ENCODE assay signal across 19 mouse cellular contexts in the genomic region with DNA sequence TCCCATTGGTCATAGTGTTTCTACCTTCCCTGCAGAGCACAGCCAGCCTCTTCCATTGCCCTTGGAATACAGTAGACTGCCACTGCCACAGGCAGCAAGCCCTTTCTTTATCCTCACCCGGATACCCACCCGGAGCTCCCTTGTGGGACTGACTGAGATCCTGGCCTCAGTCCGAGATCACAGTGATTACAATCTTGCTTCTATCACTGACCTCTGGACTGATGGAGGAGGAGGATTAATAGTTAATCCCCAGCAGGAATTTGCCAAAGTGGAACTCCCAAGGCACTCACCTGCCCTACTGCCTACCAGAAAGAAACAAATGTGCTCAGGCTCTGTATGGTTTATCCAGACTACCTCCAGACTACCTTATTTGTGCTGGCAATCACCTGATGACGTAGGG. TPM values are rescaled to one million over a fixed set of nuclear protein-coding genes. Genes with fewer than 3 reads are reported as not detected.
A peak's percentile ranks its signal among the peaks of the same experiment; 100 is the strongest.
DNase-seq lines count a peak whose midpoint lies in the region; ATAC-seq and TF ChIP-seq lines count a peak whose summit lies in the region.
"Had no signal": no experiment of that assay in that cellular context is flagged by ENCODE, and none has a peak within 500 bp of the region (broad histone marks: within the 10 kb centered on the region; RNA-seq: fewer than 3 reads in every experiment).

No protein-coding gene starts in this region.

- no peak for ATAC-seq in midbrain, embryonic 11.5 days (ENCODE audit: low FRiP score)
- ATAC-seq in midbrain, embryonic 14.5 days (ENCODE audit: low FRiP score, low TSS enrichment): no peak
- ATAC-seq in liver, postnatal 0 days: peak; percentile 41
- no peak for ATAC-seq in neural tube, embryonic 15.5 days (ENCODE audit: low FRiP score)
- ATAC-seq: forebrain, postnatal 0 days; Patski had no signal

- no peak overlapping the region for H3K4me2 ChIP-seq in midbrain, embryonic 11.5 days
- no peak overlapping the region for H3K4me2 ChIP-seq in midbrain, embryonic 14.5 days (ENCODE audit: low read length)
- peak overlapping the region; percentile 74 for H3K4me2 ChIP-seq in liver, postnatal 0 days (ENCODE audit: low read depth, low read length)
- H3K4me2 ChIP-seq in neural tube, embryonic 15.5 days: no peak overlapping the region
- H3K4me2 ChIP-seq: hindbrain, embryonic 15.5 days; neural tube, embryonic 12.5 days had no signal

- H3K4me1 ChIP-seq in midbrain, embryonic 11.5 days (ENCODE audit: control insufficient read depth, insufficient read depth, low read length): peaks cover 2% of the 10 kb centered on the region; the same call in 1 of the 2 replicates
- H3K4me1 ChIP-seq in midbrain, embryonic 14.5 days (ENCODE audit: control insufficient read depth, insufficient read depth, low read length): 0 out of 2 replicates have a peak, but pooled peaks cover 3% of the 10 kb centered on the region
- peaks cover 22% of the 10 kb centered on the region for H3K4me1 ChIP-seq in liver, postnatal 0 days (ENCODE audit: insufficient read depth)
- H3K4me1 ChIP-seq in neural tube, embryonic 15.5 days: peaks cover 6% of the 10 kb centered on the region; the same call in 1 of the 2 replicates

- H3K4me3 ChIP-seq in midbrain, embryonic 11.5 days (ENCODE audit: low read depth, low read length): no peak overlapping the region
- no peak overlapping the region for H3K4me3 ChIP-seq in midbrain, embryonic 14.5 days (replicated peaks; ENCODE audit: low read depth, low read length)
- H3K4me3 ChIP-seq in liver, postnatal 0 days (ENCODE audit: low read depth, low read length): no peak overlapping the region
- no peak overlapping the region for H3K4me3 ChIP-seq in neural tube, embryonic 15.5 days (replicated peaks)
- H3K4me3 ChIP-seq: heart, adult 2 months; hindbrain, embryonic 15.5 days; neural tube, embryonic 12.5 days had no signal

- no peaks in the 10 kb centered on the region for H3K9me3 ChIP-seq in midbrain, embryonic 11.5 days (ENCODE audit: control insufficient read depth, low read length)
- H3K9me3 ChIP-seq in midbrain, embryonic 14.5 days (ENCODE audit: control insufficient read depth, low read length): no peaks in the 10 kb centered on the region
- no peaks in the 10 kb centered on the region for H3K9me3 ChIP-seq in liver, postnatal 0 days (ENCODE audit: low read length)
- H3K9me3 ChIP-seq in neural tube, embryonic 15.5 days (replicated peaks): no peaks in the 10 kb centered on the region
- H3K9me3 ChIP-seq: hindbrain, embryonic 15.5 days; neural tube, embryonic 12.5 days had no signal

- TF ChIP-seq CTCF in liver, postnatal 0 days (IDR thresholded peaks at IDR 0.05; ENCODE audit: low read depth): no peak

- no peak for TF ChIP-seq EP300 in liver, postnatal 0 days (IDR thresholded peaks at IDR 0.05; ENCODE audit: low read depth)

- H3K27ac ChIP-seq in midbrain, embryonic 11.5 days (ENCODE audit: low read depth, low read length): no peak overlapping the region
- no peak overlapping the region for H3K27ac ChIP-seq in midbrain, embryonic 14.5 days (replicated peaks; ENCODE audit: low read depth, low read length)
- peak overlapping the region; percentile 96 for H3K27ac ChIP-seq in liver, postnatal 0 days (ENCODE audit: low read depth)
- no peak overlapping the region for H3K27ac ChIP-seq in neural tube, embryonic 15.5 days (replicated peaks)
- H3K27ac ChIP-seq: heart, adult 2 months; hindbrain, embryonic 15.5 days; neural tube, embryonic 12.5 days had no signal

- H3K27me3 ChIP-seq in midbrain, embryonic 11.5 days (ENCODE audit: control insufficient read depth, insufficient read depth, low read length): peaks cover 13% of the 10 kb centered on the region
- peaks cover 13% of the 10 kb centered on the region for H3K27me3 ChIP-seq in midbrain, embryonic 14.5 days (ENCODE audit: control insufficient read depth, insufficient read depth, low read length)
- peaks cover 9% of the 10 kb centered on the region; the same call in 1 of the 2 replicates for H3K27me3 ChIP-seq in liver, postnatal 0 days (ENCODE audit: insufficient read depth, low read length)
- H3K27me3 ChIP-seq in neural tube, embryonic 15.5 days (replicated peaks): peaks cover 17% of the 10 kb centered on the region
- H3K27me3 ChIP-seq: Patski had no signal

- H3K9ac ChIP-seq in midbrain, embryonic 11.5 days (ENCODE audit: low read length): no peak overlapping the region
- H3K9ac ChIP-seq in midbrain, embryonic 14.5 days (replicated peaks; ENCODE audit: low read length): no peak overlapping the region
- no peak overlapping the region for H3K9ac ChIP-seq in liver, postnatal 0 days (replicated peaks)
- no peak overlapping the region for H3K9ac ChIP-seq in neural tube, embryonic 15.5 days (replicated peaks)
- H3K9ac ChIP-seq: forebrain, postnatal 0 days; hindbrain, embryonic 15.5 days; neural tube, embryonic 12.5 days had no signal

- 74% methylated on average over 4 of the region's 4 CpGs for WGBS in midbrain, embryonic 11.5 days
- 71% methylated on average over 4 of the region's 4 CpGs for WGBS in midbrain, embryonic 14.5 days
- 64% methylated on average over 4 of the region's 4 CpGs for WGBS in liver, postnatal 0 days (ENCODE audit: insufficient replicate concordance)
- 87% methylated on average over 4 of the region's 4 CpGs for WGBS in neural tube, embryonic 15.5 days

- DNase-seq in midbrain, embryonic 11.5 days (ENCODE audit: low spot score, missing footprints): peak; percentile 23
- DNase-seq in midbrain, embryonic 14.5 days: no peak
- peak; percentile 39 to 58 for DNase-seq in kidney, postnatal 36 days
- DNase-seq in liver, postnatal 0 days: peak; percentile 44
- no peak for DNase-seq in heart, postnatal 4 days
- DNase-seq in frontal cortex, postnatal 36 days (ENCODE audit: low spot score in 2 of 2): no peak
- DNase-seq: B cell, adult 2 months; cerebellum, adult 9-11 months; forebrain, postnatal 0 days; gastrocnemius, postnatal 14 days; lung, adult 18-20 months; thymus, postnatal 25 days had no signal

- H3K36me3 ChIP-seq in midbrain, embryonic 11.5 days (ENCODE audit: control insufficient read depth, insufficient read depth, low read length): no peaks in the 10 kb centered on the region
- no peaks in the 10 kb centered on the region for H3K36me3 ChIP-seq in midbrain, embryonic 14.5 days (ENCODE audit: control insufficient read depth, insufficient read depth, low read length)
- H3K36me3 ChIP-seq in liver, postnatal 0 days (replicated peaks; ENCODE audit: insufficient read depth, low read length): 0 out of 2 replicates have a peak, but pooled peaks cover 3% of the 10 kb centered on the region
- H3K36me3 ChIP-seq in neural tube, embryonic 15.5 days: no peaks in the 10 kb centered on the region
- H3K36me3 ChIP-seq: hindbrain, embryonic 15.5 days; neural tube, embryonic 12.5 days had no signal

RNA-seq across cellular contexts. Expression of a gene that starts 0.8 kb away (rescaled TPM):
- not detected in 2 replicates for polyA plus RNA-seq in midbrain, embryonic 11.5 days (2014; fragmentation: Nextera tagmentation; extraction: Ambion mirVana)
- polyA plus RNA-seq in midbrain, embryonic 14.5 days (2014; fragmentation: Nextera tagmentation; extraction: Ambion mirVana): not detected in 2 replicates
- 10.9 and 13.6 TPM in 2 replicates for polyA plus RNA-seq in liver, postnatal 0 days (2015; fragmentation: Nextera tagmentation; extraction: Ambion mirVana)
- 0.06 and 0.68 TPM in 2 replicates for polyA plus RNA-seq in neural tube, embryonic 15.5 days (2015; fragmentation: Nextera tagmentation; extraction: Ambion mirVana)
- under 1 TPM; 0.11 to 0.17 TPM for total RNA-seq in heart, postnatal 4 days (2021)
- total RNA-seq: layer of hippocampus, postnatal 25 days had no signal

RNA-seq across cellular contexts. Expression of a gene that starts 5.4 kb away (rescaled TPM):
- 0.34 and 0.40 TPM in 2 replicates for polyA plus RNA-seq in midbrain, embryonic 11.5 days (2014; fragmentation: Nextera tagmentation; extraction: Ambion mirVana)
- polyA plus RNA-seq in midbrain, embryonic 14.5 days (2014; fragmentation: Nextera tagmentation; extraction: Ambion mirVana): 1.3 and 1.6 TPM in 2 replicates
- polyA plus RNA-seq in liver, postnatal 0 days (2015; fragmentation: Nextera tagmentation; extraction: Ambion mirVana): 4.8 and 5.9 TPM in 2 replicates
- 3.2 and 3.5 TPM in 2 replicates for polyA plus RNA-seq in neural tube, embryonic 15.5 days (2015; fragmentation: Nextera tagmentation; extraction: Ambion mirVana)
- total RNA-seq in heart, postnatal 4 days (2021): 10 to 100 TPM; 10.0 to 12.5 TPM

RNA-seq across cellular contexts. Expression of a gene that starts 13.5 kb away (rescaled TPM):
- polyA plus RNA-seq in midbrain, embryonic 11.5 days (2014; fragmentation: Nextera tagmentation; extraction: Ambion mirVana): 9.8 and 10.5 TPM in 2 replicates
- polyA plus RNA-seq in midbrain, embryonic 14.5 days (2014; fragmentation: Nextera tagmentation; extraction: Ambion mirVana): 40.2 and 52.5 TPM in 2 replicates
- polyA plus RNA-seq in liver, postnatal 0 days (2015; fragmentation: Nextera tagmentation; extraction: Ambion mirVana): 9.2 and 10.0 TPM in 2 replicates
- 83.6 and 96.0 TPM in 2 replicates for polyA plus RNA-seq in neural tube, embryonic 15.5 days (2015; fragmentation: Nextera tagmentation; extraction: Ambion mirVana)
- 10 to 100 TPM; 19.9 to 22.6 TPM for total RNA-seq in heart, postnatal 4 days (2021)

RNA-seq across cellular contexts. Expression of a gene that starts 49.3 kb away (rescaled TPM):
- 7.5 TPM in 2 replicates for polyA plus RNA-seq in midbrain, embryonic 11.5 days (2014; fragmentation: Nextera tagmentation; extraction: Ambion mirVana)
- 3.6 and 8.9 TPM in 2 replicates for polyA plus RNA-seq in midbrain, embryonic 14.5 days (2014; fragmentation: Nextera tagmentation; extraction: Ambion mirVana)
- polyA plus RNA-seq in liver, postnatal 0 days (2015; fragmentation: Nextera tagmentation; extraction: Ambion mirVana): 9.2 TPM in 2 replicates
- polyA plus RNA-seq in neural tube, embryonic 15.5 days (2015; fragmentation: Nextera tagmentation; extraction: Ambion mirVana): 9.8 and 13.7 TPM in 2 replicates
- total RNA-seq in heart, postnatal 4 days (2021): 10 to 100 TPM; 65.8 to 70.3 TPM
- total RNA-seq: monocyte, adult 5-6 weeks had no signal

RNA-seq across cellular contexts. Expression of a gene that starts 53.5 kb away (rescaled TPM):
- 58.9 and 61.1 TPM in 2 replicates for polyA plus RNA-seq in midbrain, embryonic 11.5 days (2014; fragmentation: Nextera tagmentation; extraction: Ambion mirVana)
- polyA plus RNA-seq in midbrain, embryonic 14.5 days (2014; fragmentation: Nextera tagmentation; extraction: Ambion mirVana): 43.5 and 57.7 TPM in 2 replicates
- polyA plus RNA-seq in liver, postnatal 0 days (2015; fragmentation: Nextera tagmentation; extraction: Ambion mirVana): 10.7 and 11.6 TPM in 2 replicates
- 45.1 and 48.7 TPM in 2 replicates for polyA plus RNA-seq in neural tube, embryonic 15.5 days (2015; fragmentation: Nextera tagmentation; extraction: Ambion mirVana)
- total RNA-seq in heart, postnatal 4 days (2021): 10 to 100 TPM; 45.3 to 49.4 TPM

Comparison
In these comparisons a context has a peak if more than half of its experiments do, and no peak if none do; other contexts are left out.
1. DNase-seq: peak in midbrain, embryonic 11.5 days (single experiment), kidney, postnatal 36 days (2 of 2) and liver, postnatal 0 days (single experiment); none in midbrain, embryonic 14.5 days (single experiment), heart, postnatal 4 days (single experiment) and frontal cortex, postnatal 36 days (0 of 2).